Mouse (Mus musculus): ENCODE measurements at regions not wholly inside any gene's neighbourhood (a gene's known extent, or its start where the extent isn't known, plus 50 kb on each side); places are given as distances from the start of the nearest gene placed in this dataset.
"Not testable (repeated sequence)": the region's sequence is repeated elsewhere in the genome, so short reads cannot be mapped to it uniquely, and the experiment has no call there.

GRCm38 (mm10) chr15:96077756-96078155 lies 209.6 kb upstream of the Arid2 start:
- no peak for TF ChIP-seq FOSL1 (IDR thresholded peaks at IDR 0.05; ENCODE audit: insufficient read depth, low read length, poor library complexity, severe bottlenecking)
- Histone ChIP-seq H3K79me2 (ENCODE audit: control insufficient read depth, insufficient read depth) (no peaks in the 10 kb centered on the region), H3K4me3 (ENCODE audit: insufficient read depth, poor library complexity, severe bottlenecking) (no peak overlapping the region), H3ac (ENCODE audit: control insufficient read depth, insufficient read length, low read depth) (no peak overlapping the region), H3K36me3 (ENCODE audit: control insufficient read depth, insufficient read depth) (no peaks in the 10 kb centered on the region), H3K27me3 (ENCODE audit: control insufficient read depth, insufficient read depth, insufficient read length) (peaks cover 5% of the 10 kb centered on the region), H3K79me3 (ENCODE audit: low read depth) (no peaks in the 10 kb centered on the region)

- TF ChIP-seq FOSL1 (IDR thresholded peaks at IDR 0.05; ENCODE audit: insufficient read depth, low read length, poor library complexity, severe bottlenecking), result no peak
- no peak for TF ChIP-seq USF1 (IDR thresholded peaks at IDR 0.05; ENCODE audit: low read depth)
- no peak for TF ChIP-seq MYOD1 (IDR thresholded peaks at IDR 0.05; ENCODE audit: control insufficient read depth, insufficient read length, low read depth)
- TF ChIP-seq CTCF (IDR thresholded peaks at IDR 0.05; ENCODE audit: control insufficient read depth, insufficient read depth, insufficient read length), result no peak
- no peak for TF ChIP-seq CEBPB (IDR thresholded peaks at IDR 0.05; ENCODE audit: low read depth)
- Histone ChIP-seq H3ac (ENCODE audit: control insufficient read depth, insufficient read length, low read depth) (no peak overlapping the region), H3K36me3 (ENCODE audit: control insufficient read depth, insufficient read depth) (no peaks in the 10 kb centered on the region), H3K79me2 (ENCODE audit: control insufficient read depth, insufficient read depth) (no peaks in the 10 kb centered on the region), H3K27me3 (ENCODE audit: control insufficient read depth, insufficient read depth, insufficient read length) (peaks cover 5% of the 10 kb centered on the region), H3K79me3 (ENCODE audit: low read depth) (no peaks in the 10 kb centered on the region), H3K4me3 (ENCODE audit: insufficient read depth, poor library complexity, severe bottlenecking) (no peak overlapping the region)
These were observed 208.7 kb upstream of the Arid2 start for GRCm38 (mm10) chr15:96078580-96078979.

- Histone ChIP-seq H3K79me3 (ENCODE audit: low read depth) (no peaks in the 10 kb centered on the region), H3K27me3 (ENCODE audit: control insufficient read depth, insufficient read depth, insufficient read length) (no peaks in the 10 kb centered on the region), H3ac (ENCODE audit: control insufficient read depth, insufficient read length, low read depth) (no peak overlapping the region), H3K36me3 (ENCODE audit: control insufficient read depth, insufficient read depth) (no peaks in the 10 kb centered on the region), H3K4me3 (ENCODE audit: insufficient read depth, poor library complexity, severe bottlenecking) (no peak overlapping the region), H3K79me2 (ENCODE audit: control insufficient read depth, insufficient read depth) (no peaks in the 10 kb centered on the region)
- no peak for TF ChIP-seq MYOG (IDR thresholded peaks at IDR 0.05; ENCODE audit: control insufficient read depth, extremely low read depth, insufficient read length)
- no peak for TF ChIP-seq MAX (IDR thresholded peaks at IDR 0.05)
- TF ChIP-seq USF1 (IDR thresholded peaks at IDR 0.05; ENCODE audit: low read depth), result no peak
- TF ChIP-seq MYOD1 (IDR thresholded peaks at IDR 0.05; ENCODE audit: control insufficient read depth, insufficient read length, low read depth), result no peak
- no peak for TF ChIP-seq CTCF (IDR thresholded peaks at IDR 0.05; ENCODE audit: control insufficient read depth, insufficient read depth, insufficient read length)
- no peak for TF ChIP-seq FOSL1 (IDR thresholded peaks at IDR 0.05; ENCODE audit: insufficient read depth, low read length, poor library complexity, severe bottlenecking)
- no peak for TF ChIP-seq CEBPB (IDR thresholded peaks at IDR 0.05; ENCODE audit: low read depth)
These were observed 197.6 kb upstream of the Arid2 start for GRCm38 (mm10) chr15:96089676-96090075.

GRCm38 (mm10) chr15:96096438-96096837 lies 190.9 kb upstream of the Arid2 start:
- H3K79me2 ChIP-seq (ENCODE audit: control insufficient read depth, insufficient read depth), result no peaks in the 10 kb centered on the region
- TF ChIP-seq MYOD1 (IDR thresholded peaks at IDR 0.05; ENCODE audit: control insufficient read depth, insufficient read length, low read depth) (no peak), USF1 (IDR thresholded peaks at IDR 0.05; ENCODE audit: low read depth) (no peak), CEBPB (IDR thresholded peaks at IDR 0.05; ENCODE audit: low read depth) (no peak), CTCF (IDR thresholded peaks at IDR 0.05; ENCODE audit: control insufficient read depth, insufficient read depth, insufficient read length) (no peak), MAX (IDR thresholded peaks at IDR 0.05) (no peak), FOSL1 (IDR thresholded peaks at IDR 0.05; ENCODE audit: insufficient read depth, low read length, poor library complexity, severe bottlenecking) (no peak)
- H3K4me3 ChIP-seq (ENCODE audit: insufficient read depth, poor library complexity, severe bottlenecking), result no peak overlapping the region
- no peak overlapping the region for H3ac ChIP-seq (ENCODE audit: control insufficient read depth, insufficient read length, low read depth)
- H3K27me3 ChIP-seq (ENCODE audit: control insufficient read depth, insufficient read depth, insufficient read length), result no peaks in the 10 kb centered on the region
- no peaks in the 10 kb centered on the region for H3K79me3 ChIP-seq (ENCODE audit: low read depth)
- H3K36me3 ChIP-seq (ENCODE audit: control insufficient read depth, insufficient read depth), result no peaks in the 10 kb centered on the region

GRCm38 (mm10) chr15:96098821-96099220 lies 188.5 kb upstream of the Arid2 start:
- Histone ChIP-seq H3ac (ENCODE audit: control insufficient read depth, insufficient read length, low read depth) (no peak overlapping the region), H3K79me3 (ENCODE audit: low read depth) (no peaks in the 10 kb centered on the region), H3K79me2 (ENCODE audit: control insufficient read depth, insufficient read depth) (no peaks in the 10 kb centered on the region), H3K27me3 (ENCODE audit: control insufficient read depth, insufficient read depth, insufficient read length) (no peaks in the 10 kb centered on the region), H3K4me3 (ENCODE audit: insufficient read depth, poor library complexity, severe bottlenecking) (no peak overlapping the region), H3K36me3 (ENCODE audit: control insufficient read depth, insufficient read depth) (no peaks in the 10 kb centered on the region)
- no peak for TF ChIP-seq MAX (IDR thresholded peaks at IDR 0.05)
- TF ChIP-seq USF1 (IDR thresholded peaks at IDR 0.05; ENCODE audit: low read depth), result no peak
- TF ChIP-seq CEBPB (IDR thresholded peaks at IDR 0.05; ENCODE audit: low read depth), result no peak
- no peak for TF ChIP-seq MYOD1 (IDR thresholded peaks at IDR 0.05; ENCODE audit: control insufficient read depth, insufficient read length, low read depth)
- TF ChIP-seq CTCF (IDR thresholded peaks at IDR 0.05; ENCODE audit: control insufficient read depth, insufficient read depth, insufficient read length), result no peak
- TF ChIP-seq FOSL1 (IDR thresholded peaks at IDR 0.05; ENCODE audit: insufficient read depth, low read length, poor library complexity, severe bottlenecking), result no peak

- H3K4me3 ChIP-seq (ENCODE audit: insufficient read depth, poor library complexity, severe bottlenecking); H3K79me3 ChIP-seq (ENCODE audit: low read depth): not testable (repeated sequence)
These were observed 187.3 kb upstream of the Arid2 start for GRCm38 (mm10) chr15:96099844-96100640.

More at GRCm38 (mm10) chr15:96099844-96100640, 187.3 kb upstream of the Arid2 start:
- H3K36me3 ChIP-seq (ENCODE audit: control insufficient read depth, insufficient read depth); H3K27me3 ChIP-seq (ENCODE audit: control insufficient read depth, insufficient read depth, insufficient read length); H3K79me2 ChIP-seq (ENCODE audit: control insufficient read depth, insufficient read depth); H3ac ChIP-seq (ENCODE audit: control insufficient read depth, insufficient read length, low read depth): not testable (repeated sequence)

Data from C2C12 (cell line).